Mouse (Mus musculus) neural tube, embryonic 11.5 days (tissue): ENCODE measurements around the gene Ccdc15. TPM values are rescaled to one million over a fixed set of nuclear protein-coding genes. Genes with fewer than 3 reads are reported as not detected.

Experiments
- ATAC-seq: fragments of 200-750 bp; cut with Nextera tagmentation; 2 replicates; pipeline ENCODE4 v1.8.0; 2017; ENCODE audit warnings: moderate number of reproducible peaks, mild to moderate bottlenecking, moderate TSS enrichment, moderate library complexity; ENCODE audit not compliant: insufficient read depth, low FRiP score, low TSS enrichment
- DNase-seq: peaks from one replicate; pipeline ENCODE4 v3.0.0-alpha.2; 2015; ENCODE audit warnings: low spot score
- H3K27ac ChIP-seq: fragments of 300-500 bp; sonication (generic); 2 replicates; pipeline ENCODE4 v1.5.1; 2014; ENCODE audit warnings: low read depth, mild to moderate bottlenecking, low read length
- H3K27me3 ChIP-seq: fragments of 300-500 bp; sonication (generic); 2 replicates; pipeline ENCODE4 v1.6.1; 2014; ENCODE audit warnings: mild to moderate bottlenecking, low read length, mixed read lengths; ENCODE audit not compliant: control insufficient read depth, insufficient read depth
- H3K36me3 ChIP-seq: fragments of 300-500 bp; sonication (generic); 2 replicates; pipeline ENCODE4 v1.6.1; 2014; ENCODE audit warnings: mild to moderate bottlenecking, low read length, moderate library complexity, mixed read lengths; ENCODE audit not compliant: control insufficient read depth, insufficient read depth
- H3K4me1 ChIP-seq: fragments of 300-500 bp; sonication (generic); 2 replicates; pipeline ENCODE4 v1.6.1; 2014; ENCODE audit warnings: low read length, mixed read lengths; ENCODE audit not compliant: control insufficient read depth, insufficient read depth
- H3K4me2 ChIP-seq: fragments of 300-500 bp; sonication (generic); 2 replicates; pipeline ENCODE4 v1.6.1; 2014; ENCODE audit warnings: low read depth, mild to moderate bottlenecking, moderate library complexity
- H3K4me3 ChIP-seq: fragments of 300-500 bp; sonication (generic); 2 replicates; pipeline ENCODE4 v1.5.1; 2014; ENCODE audit warnings: low read depth, low read length
- H3K9ac ChIP-seq: fragments of 300-500 bp; sonication (generic); 2 replicates; pipeline ENCODE4 v1.6.1; 2014; ENCODE audit warnings: mild to moderate bottlenecking, low read length
- H3K9me3 ChIP-seq: fragments of 300-500 bp; sonication (generic); 2 replicates; pipeline ENCODE4 v1.6.1; 2016; ENCODE audit warnings: low read length; ENCODE audit not compliant: control insufficient read depth
- WGBS: fragments of 180-500 bp; shearing (Covaris S2); extraction: QIAGEN DNeasy Blood & Tissue Kit; methylation state at CpG from one replicate; pipeline ENCODE4 v1.1.7; 2014; 5-methylcytosine and 5-hydroxymethylcytosine counted together
- polyA plus RNA-seq: library from polyadenylated mRNA; unstranded; fragments of >200 nt; fragmentation: Nextera tagmentation; extraction: Ambion mirVana; gene quantifications from 2 replicates; pipeline ENCODE4 v1.2.1, GENCODE M21; 2014

Ccdc15 gene
- 6.7 and 7.7 TPM in 2 replicates for polyA plus RNA-seq

GRCm38 (mm10) chr9:37347988-37348642, at the start of gene Ccdc15:
Gene Ccdc15 (minus strand): TSS chr9:37348432.
- no peaks in the 10 kb centered on the region for H3K9me3 ChIP-seq
- H3K4me3 ChIP-seq = peak within 1 kb of the TSS; percentile 69
- H3K9ac ChIP-seq = peak within 1 kb of the TSS; percentile 89
- H3K27ac ChIP-seq = peak within 1 kb of the TSS; percentile 86
- H3K4me1 ChIP-seq = peaks cover 6% of the 10 kb centered on the region; the same call in 1 of the 2 replicates
- H3K4me2 ChIP-seq = peak within 1 kb of the TSS; percentile 67
- no peaks in the 10 kb centered on the region for H3K27me3 ChIP-seq
- DNase-seq (peak; percentile 97), ATAC-seq (peak; percentile 99)
- no peaks in the 10 kb centered on the region for H3K36me3 ChIP-seq
- WGBS = under 1% methylated on average over 40 of the region's 41 CpGs

- Histone ChIP-seq H3K4me3 (no peak overlapping the region), H3K4me2 (no peak overlapping the region), H3K36me3 (no peaks in the 10 kb centered on the region), H3K4me1 (no peaks in the 10 kb centered on the region), H3K27ac (no peak overlapping the region), H3K9me3 (no peaks in the 10 kb centered on the region), H3K9ac (no peak overlapping the region), H3K27me3 (no peaks in the 10 kb centered on the region)
- ATAC-seq (no peak), DNase-seq (no peak)
- WGBS = 76% methylated on average over 8 of the region's 8 CpGs
Observed at GRCm38 (mm10) chr9:37393482-37394131, 45.4 kb upstream of the Ccdc15 start.

- DNase-seq = no peak
- WGBS = 82% methylated on average over 2 of the region's 2 CpGs
- no peak overlapping the region for H3K4me3 ChIP-seq
Observed at GRCm38 (mm10) chr9:37392071-37392470, 43.8 kb upstream of the Ccdc15 start.

GRCm38 (mm10) chr9:37390891-37391290, 42.7 kb upstream of the Ccdc15 start:
- DNase-seq (no peak), ATAC-seq (no peak)
- 70% methylated on average over 2 of the region's 2 CpGs for WGBS

More at GRCm38 (mm10) chr9:37392071-37392470, 43.8 kb upstream of the Ccdc15 start:
- no peak overlapping the region for H3K9ac ChIP-seq
- no peak overlapping the region for H3K4me2 ChIP-seq
- H3K4me1 ChIP-seq = no peaks in the 10 kb centered on the region
- no peaks in the 10 kb centered on the region for H3K36me3 ChIP-seq
- H3K9me3 ChIP-seq = no peaks in the 10 kb centered on the region
- ATAC-seq = no peak
- H3K27me3 ChIP-seq = no peaks in the 10 kb centered on the region
- H3K27ac ChIP-seq = no peak overlapping the region

GRCm38 (mm10) chr9:37384284-37385182, 36.3 kb upstream of the Ccdc15 start:
- H3K4me1 ChIP-seq = no peaks in the 10 kb centered on the region
- no peaks in the 10 kb centered on the region for H3K9me3 ChIP-seq
- peak overlapping the region; percentile 47 for H3K9ac ChIP-seq
- no peak overlapping the region for H3K27ac ChIP-seq
- peak overlapping the region; percentile 32 for H3K4me3 ChIP-seq
- no peaks in the 10 kb centered on the region for H3K27me3 ChIP-seq
- H3K36me3 ChIP-seq = no peaks in the 10 kb centered on the region
- H3K4me2 ChIP-seq = peak overlapping the region; percentile 73
- WGBS = 10% methylated on average over 51 of the region's 54 CpGs
- peak; percentile 72 for ATAC-seq
- peak; percentile 71 for DNase-seq

More at GRCm38 (mm10) chr9:37390891-37391290, 42.7 kb upstream of the Ccdc15 start:
- Histone ChIP-seq H3K4me3 (no peak overlapping the region), H3K9ac (no peak overlapping the region), H3K4me1 (no peaks in the 10 kb centered on the region), H3K27me3 (no peaks in the 10 kb centered on the region), H3K9me3 (no peaks in the 10 kb centered on the region), H3K4me2 (no peak overlapping the region), H3K36me3 (no peaks in the 10 kb centered on the region), H3K27ac (no peak overlapping the region)

- Histone ChIP-seq H3K4me2 (no peak overlapping the region), H3K4me3 (no peak overlapping the region), H3K36me3 (no peaks in the 10 kb centered on the region), H3K27me3 (no peaks in the 10 kb centered on the region), H3K9ac (no peak overlapping the region), H3K4me1 (no peaks in the 10 kb centered on the region), H3K9me3 (no peaks in the 10 kb centered on the region), H3K27ac (no peak overlapping the region)
- ATAC-seq (no peak), DNase-seq (no peak)
- 87% methylated on average over 6 of the region's 6 CpGs for WGBS
Observed at GRCm38 (mm10) chr9:37383161-37383560, 34.9 kb upstream of the Ccdc15 start.

GRCm38 (mm10) chr9:37375718-37376117, 27.5 kb upstream of the Ccdc15 start:
- H3K9ac ChIP-seq = no peak overlapping the region
- ATAC-seq = no peak
- no peaks in the 10 kb centered on the region for H3K9me3 ChIP-seq
- 91% methylated on average over 5 of the region's 5 CpGs for WGBS
- DNase-seq = no peak
- H3K36me3 ChIP-seq = no peaks in the 10 kb centered on the region
- no peaks in the 10 kb centered on the region for H3K27me3 ChIP-seq
- no peak overlapping the region for H3K27ac ChIP-seq
- H3K4me2 ChIP-seq = no peak overlapping the region
- H3K4me3 ChIP-seq = no peak overlapping the region
- H3K4me1 ChIP-seq = no peaks in the 10 kb centered on the region

- Histone ChIP-seq H3K27ac (no peak overlapping the region), H3K4me1 (no peaks in the 10 kb centered on the region), H3K9ac (no peak overlapping the region), H3K9me3 (no peaks in the 10 kb centered on the region), H3K4me2 (no peak overlapping the region), H3K36me3 (no peaks in the 10 kb centered on the region), H3K27me3 (no peaks in the 10 kb centered on the region), H3K4me3 (no peak overlapping the region)
- no peak for ATAC-seq
- WGBS = 70% methylated on average over 7 of the region's 7 CpGs
- DNase-seq = no peak
Observed at GRCm38 (mm10) chr9:37371232-37371801, 23.1 kb upstream of the Ccdc15 start.
